Mouse (Mus musculus): ENCODE results near the gene Limd1.
A peak's percentile ranks its signal among the peaks of the same experiment; 100 is the strongest.

Limd1 gene

DNA sequence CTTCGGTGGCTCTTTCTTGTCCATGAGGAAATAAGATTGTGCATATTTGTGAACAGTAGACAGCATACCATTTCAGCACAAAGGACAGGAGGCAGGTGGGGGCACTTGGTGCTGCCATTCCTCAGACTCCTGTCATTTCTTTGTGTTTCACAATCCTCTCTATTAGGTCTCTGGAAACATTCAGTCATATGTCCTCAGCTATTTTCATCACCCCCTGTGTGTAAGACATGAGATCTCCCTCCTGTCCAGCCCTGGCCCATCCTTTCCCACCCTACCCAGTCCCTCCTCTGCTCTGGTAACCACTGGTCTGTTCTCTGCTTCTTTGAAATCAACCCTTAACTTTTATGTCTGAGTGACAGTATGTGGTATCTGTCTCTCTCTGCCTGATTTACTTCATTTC, 5.1 kb downstream of the Limd1 start:
- DNase-seq = no peak

DNA sequence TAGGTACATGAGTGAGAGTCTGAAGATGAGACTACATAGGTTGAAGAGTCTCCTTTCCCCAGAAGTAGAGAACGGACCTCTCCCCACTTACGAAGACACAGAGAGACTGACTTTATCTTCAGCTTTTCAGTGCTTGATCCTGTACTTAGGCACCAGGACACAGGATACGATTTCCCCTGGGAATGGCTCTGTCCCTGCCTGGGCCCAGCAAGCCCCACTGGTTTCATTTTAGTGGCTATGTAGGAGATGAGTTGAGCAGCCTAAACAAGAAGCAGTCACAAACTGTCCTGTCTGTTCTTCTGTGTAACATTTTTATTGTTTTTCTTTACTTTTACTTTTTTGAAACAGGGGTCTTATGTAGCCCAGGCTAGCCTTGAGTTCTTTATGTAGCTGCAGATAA, 6.3 kb downstream of the Limd1 start:
- DNase-seq = no peak

DNA sequence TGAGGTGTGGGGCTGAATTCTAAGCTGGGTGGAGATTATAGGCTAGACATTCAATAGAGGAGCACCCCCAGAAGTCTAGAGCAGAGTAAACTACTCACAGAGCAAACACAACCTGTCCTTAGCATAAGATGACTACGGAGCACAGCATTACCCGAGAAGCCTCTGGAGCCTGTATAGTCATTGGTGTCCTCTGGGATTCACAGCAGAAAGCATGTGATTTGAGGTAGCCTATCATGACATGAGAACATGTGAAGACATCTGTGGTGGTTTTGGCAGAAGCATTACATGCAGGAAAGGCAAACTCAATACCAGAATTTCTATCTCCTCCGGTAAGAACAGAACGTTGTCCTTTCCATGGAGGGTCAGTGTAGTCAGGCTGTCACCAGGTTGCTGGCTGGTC, 7.1 kb downstream of the Limd1 start:
- DNase-seq = no peak

DNA sequence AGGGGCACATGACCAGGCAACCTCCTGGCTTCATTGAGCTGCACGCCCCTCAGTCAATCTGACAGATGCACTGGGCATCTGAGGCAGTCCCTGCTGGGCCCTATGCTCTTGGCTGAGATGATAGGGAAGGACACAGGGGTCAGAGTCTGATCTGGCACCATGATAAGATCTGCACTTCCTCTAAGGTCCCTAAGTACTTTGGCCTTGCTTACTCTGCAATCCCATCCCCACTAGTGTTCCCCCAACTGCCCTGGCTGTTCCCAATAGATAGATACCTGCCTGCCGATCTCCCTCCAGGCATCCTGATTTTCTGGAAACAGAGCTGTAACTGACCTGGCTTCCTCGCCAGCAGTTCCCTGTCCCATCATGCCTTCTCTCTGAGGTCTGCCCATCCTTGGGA, 8.1 kb downstream of the Limd1 start:
- no peak for DNase-seq

DNA sequence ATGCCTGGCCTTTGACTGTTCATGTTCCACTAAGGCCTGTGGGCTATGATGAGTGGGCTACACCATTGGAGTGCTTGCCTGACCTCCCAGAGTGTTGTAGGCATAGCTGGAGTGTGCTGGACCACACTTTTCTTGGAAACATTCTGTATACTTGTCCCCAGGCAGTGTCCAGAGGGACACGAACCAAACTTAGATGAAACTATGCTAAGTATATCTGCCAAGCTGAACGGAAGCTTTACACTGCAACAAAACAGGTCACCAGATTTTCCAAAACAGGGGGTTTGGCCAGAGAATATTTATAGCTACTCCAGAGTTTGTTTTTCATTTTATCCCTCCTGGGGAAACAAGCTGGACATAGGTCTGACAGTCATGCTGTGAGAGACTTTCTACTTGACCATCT, 10.6 kb downstream of the Limd1 start:
- DNase-seq = no peak

DNA sequence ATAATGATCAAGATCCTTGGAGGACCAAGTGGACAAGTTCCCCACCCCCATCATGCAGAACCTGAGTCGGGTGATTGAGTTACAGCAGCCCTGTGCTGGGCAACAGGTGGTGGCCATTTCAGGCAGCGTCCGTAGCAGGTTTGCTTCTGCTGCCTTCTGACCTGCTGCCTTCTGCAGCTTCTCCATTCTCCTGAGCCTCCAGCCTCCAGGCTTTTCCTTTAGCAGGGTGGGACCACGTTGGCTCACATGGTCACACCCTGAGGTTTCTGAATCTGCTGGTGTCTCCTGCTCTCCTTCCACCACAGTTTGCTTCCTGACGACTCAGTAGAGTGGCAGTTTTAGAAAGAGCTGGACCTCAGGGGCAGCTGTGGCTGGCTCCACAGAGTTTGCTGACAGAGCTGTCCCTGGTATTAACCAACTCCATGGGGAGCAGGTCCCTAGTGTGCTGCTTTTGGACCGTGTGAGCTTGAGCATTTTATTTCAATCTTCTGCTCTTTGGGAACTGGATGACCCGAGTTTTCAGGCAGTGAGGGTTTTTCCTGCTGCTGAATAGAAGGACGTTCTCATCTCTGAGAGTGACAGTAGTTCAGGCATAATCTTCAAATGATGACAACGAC, 11.3 kb downstream of the Limd1 start:
- DNase-seq = no peak

DNA sequence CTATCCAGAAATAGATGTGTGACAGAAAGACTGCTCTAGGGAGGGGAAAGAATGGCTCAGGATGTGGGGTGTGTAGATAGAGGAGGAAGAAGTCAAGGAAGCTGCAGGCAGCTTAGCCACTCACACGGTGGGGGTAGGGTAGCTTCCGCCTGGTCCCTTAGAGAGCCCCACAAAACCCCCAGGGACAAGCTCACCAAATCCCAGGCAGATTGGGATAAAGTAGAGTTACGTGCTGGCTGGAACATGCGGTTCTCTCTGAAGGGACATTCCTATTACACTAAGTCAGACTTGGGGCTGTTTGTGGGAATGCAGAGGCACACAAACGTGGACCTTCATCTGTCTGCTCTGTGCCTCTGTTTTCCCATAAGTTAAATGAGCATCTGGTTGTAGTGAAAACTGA, 12.4 kb downstream of the Limd1 start:
- DNase-seq = no peak

DNA sequence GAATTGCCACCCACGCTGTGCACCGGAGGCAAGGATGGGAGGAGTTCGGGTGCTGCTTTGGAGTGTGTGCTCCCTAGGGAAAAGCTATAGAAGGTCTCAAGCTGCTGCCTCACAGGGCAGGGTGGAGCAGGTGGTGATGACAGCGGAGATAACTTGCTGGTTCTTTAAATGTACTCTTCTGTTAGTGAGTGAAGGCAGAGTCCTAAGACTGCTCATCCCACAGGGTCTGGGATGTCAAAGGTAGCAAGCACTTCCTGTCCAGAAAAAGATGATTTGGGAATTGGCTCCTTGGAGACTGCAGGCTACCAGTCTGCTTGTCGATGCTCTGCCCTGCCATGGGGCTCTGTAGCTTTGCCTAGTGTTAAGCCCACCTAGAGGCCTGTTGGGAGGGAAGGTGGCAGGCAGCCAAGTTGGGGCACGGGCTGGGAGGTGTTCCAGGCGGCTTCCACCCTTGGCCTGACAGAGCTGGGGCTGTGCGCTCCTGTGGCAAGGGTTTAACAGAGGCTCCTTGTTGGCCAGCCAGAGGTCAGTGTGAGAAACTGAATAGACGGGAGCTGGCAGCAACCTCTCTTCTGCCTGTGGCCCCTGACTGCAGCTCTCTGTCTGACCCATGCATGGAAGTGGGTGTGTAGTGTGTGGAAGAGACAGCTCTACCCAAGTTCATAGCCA, 13.5 kb downstream of the Limd1 start:
- DNase-seq = peak; percentile 53

DNA sequence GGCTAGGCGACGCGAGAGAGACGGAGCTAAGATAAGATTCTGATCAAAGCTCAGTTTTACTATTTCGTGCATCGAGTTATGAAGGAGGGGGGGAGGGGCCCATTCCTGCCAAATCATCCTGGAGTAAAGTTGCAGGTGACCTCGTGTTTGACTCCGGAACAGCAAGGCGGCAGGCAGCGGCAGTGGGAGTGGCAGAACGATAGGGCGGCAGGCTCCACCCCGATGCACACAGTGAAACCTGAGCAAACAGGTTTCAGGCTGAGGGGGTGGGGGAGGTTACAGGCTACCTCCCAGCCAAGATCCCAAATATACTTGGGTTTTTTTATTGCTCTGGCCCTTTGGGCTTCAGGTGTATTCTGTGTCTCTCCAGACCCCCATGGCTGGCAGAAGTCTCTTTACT, 18.2 kb downstream of the Limd1 start:
- peak; percentile 66 for DNase-seq

DNA sequence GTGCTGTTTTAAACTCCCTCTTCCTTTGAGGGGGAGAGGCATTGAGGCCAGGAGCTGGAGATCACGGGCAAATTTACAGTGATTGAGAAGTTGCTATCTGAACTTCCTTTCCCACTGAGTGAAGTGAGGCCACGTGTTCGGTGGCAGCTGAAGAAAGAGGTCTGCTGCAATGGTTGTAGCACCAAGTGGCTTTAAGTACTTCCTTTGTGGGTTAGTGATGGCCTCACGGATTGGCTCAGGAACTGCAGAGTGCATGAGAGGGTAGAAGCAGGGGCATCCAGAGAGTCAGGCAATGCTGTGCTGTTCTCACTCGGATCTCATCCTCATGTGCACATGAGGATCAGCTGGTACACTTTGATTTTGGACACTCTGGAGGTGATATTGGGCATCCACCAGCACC, 19.4 kb downstream of the Limd1 start:
- DNase-seq = no peak

DNA sequence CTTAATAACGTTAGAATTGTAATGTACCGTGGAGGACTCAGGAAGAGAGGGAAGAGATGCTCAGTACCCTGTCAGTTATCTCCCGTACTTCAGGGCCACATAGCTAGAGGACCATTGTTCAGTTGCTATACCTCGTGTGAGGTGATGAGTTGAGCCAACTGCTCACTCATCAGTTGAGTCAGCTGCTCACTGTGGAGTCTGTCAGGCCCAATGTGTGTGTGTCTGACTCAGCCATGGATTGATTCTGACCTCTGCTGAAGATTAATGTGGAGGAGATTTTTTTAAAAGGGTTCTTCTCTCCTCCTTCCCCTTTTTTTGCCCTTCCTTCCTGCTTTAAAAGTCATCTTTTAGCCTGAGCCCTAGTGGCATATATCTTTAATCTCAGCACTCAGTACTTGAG, 22.0 kb downstream of the Limd1 start:
- DNase-seq = no peak

DNA sequence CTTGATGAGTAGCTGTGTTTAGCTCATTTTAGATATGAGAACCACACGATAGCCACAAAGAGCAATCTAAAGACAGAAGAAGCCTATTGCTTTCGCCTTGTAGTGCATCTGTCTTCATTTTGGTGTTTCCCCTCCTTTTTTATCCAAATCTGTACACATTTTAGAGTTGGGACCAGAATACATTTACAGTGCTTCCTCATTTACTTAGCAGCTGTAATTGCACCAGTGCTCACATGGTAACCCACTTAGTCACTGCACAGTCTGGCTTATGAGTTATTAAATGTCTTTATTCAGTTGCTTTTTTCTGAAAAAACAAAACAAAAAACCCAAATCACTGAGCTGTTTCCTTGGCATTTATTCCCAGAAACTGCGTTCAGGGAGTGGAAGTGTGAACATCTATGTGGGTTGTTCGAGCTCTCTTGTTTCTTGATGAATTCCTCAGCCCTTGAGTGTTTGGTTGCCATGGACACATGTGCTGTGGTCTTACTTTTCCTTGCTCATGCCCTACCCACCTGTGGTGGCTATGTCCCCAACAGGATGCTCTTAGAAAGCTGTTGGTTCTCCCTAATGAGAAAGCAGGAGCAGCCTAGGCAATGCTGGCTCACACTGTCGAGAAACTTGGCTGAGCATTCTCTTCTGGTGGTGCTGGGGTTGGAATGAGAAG, 24.8 kb downstream of the Limd1 start:
- no peak for DNase-seq

DNA sequence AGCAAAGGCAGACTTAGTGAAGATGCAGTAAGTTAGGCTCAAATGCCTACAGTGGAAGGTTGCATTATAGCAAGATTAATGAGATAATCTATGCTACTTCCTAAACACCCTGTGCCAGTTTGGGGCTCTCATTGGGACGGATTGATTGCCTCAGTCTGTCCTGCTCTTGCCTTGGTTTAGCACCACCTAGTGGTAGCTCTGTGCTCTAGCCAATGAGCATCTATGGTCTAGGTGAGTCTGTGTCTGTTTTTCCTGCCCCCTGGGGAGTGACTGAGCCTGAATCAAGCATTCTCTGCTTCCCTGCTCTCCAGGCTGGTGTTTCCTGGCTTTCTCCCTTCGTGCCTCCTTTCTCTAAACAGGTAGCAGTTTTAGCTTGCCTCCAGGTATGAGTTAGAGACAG, 25.8 kb downstream of the Limd1 start:
- DNase-seq = peak; percentile 82

DNA sequence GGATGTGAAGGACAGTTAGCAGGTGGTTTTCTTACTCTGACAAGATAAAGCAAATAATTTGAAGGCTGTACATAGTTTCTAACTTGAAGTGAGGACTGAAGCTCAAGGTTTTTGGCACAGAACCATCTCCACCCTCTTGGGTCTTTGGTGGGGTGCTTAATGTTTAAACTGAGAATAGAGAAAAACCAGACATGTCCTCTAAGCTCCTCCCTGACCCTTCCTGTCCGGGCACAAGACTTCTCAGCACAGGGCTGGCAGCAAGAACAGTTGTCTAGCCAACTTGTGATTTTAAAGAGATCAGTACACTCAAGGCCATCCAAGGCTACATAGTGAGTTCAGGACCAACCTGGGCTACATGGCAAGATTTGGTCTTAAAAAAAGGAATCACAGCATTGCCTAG, 27.1 kb downstream of the Limd1 start:
- DNase-seq = peak; percentile 85

DNA sequence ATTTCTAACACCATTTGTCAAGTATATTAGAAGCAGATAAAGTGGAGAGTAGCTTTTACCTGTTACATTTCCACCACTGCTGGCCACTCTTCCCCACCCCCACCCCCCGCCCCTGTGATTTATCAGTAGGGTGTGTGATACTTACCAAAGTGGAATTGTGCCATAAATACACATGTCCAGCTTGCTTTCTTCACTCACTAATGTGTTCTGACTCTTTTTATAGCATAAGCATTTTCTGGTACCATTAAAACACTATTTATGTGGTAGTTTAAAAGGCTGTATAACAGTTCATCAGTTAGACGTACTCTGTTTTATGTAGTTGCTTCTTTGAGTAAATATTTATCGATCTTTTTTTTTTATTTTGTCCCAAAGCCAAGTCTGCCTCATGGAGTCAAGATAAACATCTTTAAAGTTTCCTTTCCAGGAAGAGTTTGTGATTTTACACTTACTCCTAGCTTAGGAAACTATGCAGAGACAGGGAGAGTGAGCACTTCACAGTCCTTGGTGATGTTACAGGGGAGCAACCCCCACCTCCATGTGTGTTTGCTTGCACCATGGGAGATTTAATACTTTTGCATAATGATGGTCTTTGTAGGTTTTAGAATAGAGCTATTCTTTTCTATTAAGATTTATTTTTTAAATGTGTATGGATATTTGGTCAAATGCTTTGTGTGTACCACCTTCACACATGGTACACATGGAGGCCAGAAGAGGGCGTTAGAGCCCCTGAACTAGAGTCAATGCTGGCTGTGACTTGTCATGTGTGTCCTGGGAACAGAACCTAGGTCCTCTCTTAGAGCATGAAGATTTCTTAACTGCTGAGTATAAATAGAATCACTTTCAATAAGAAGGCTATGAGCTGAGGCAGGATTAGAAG, 28.0 kb downstream of the Limd1 start:
- no peak for DNase-seq

DNA sequence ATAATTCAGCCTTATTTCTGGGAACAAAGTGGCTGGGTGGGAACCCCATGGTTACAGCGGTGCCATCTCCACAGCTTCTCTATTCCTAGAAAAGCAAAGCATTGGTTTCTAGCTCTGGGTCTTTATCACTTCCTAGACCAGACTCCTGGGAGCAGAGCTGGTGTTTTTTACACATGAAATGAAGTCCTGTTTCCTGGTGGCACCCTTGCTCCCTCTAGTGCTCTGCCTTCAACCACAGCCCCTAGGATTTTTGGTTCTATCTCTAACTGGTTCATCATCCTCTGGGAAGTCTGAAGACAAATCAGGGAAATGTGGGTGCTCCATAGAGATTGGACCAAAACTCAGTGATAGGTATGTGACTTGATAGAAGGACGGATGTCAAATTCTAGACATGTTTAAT, 28.9 kb downstream of the Limd1 start:
- no peak for DNase-seq

DNA sequence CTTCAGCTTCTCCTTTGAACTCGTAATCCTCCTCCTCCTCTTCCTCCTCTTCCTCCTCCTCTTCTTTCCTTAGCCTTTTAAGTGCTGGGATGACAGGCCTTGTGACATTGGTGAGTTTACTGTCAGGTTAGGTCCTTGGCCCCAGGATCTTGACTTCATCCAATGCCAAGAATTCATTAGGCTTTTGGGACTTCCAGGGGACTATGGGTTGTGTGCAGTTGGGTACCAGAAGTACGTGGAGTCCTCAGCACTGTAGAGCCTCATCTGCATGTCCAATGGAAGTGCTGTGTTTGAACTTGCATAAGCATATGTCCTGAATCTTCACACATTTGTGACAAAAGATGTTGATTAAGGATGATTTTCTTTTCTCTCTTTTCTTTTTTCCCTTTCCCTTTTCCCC, 30.5 kb downstream of the Limd1 start:
- DNase-seq = no peak

DNA sequence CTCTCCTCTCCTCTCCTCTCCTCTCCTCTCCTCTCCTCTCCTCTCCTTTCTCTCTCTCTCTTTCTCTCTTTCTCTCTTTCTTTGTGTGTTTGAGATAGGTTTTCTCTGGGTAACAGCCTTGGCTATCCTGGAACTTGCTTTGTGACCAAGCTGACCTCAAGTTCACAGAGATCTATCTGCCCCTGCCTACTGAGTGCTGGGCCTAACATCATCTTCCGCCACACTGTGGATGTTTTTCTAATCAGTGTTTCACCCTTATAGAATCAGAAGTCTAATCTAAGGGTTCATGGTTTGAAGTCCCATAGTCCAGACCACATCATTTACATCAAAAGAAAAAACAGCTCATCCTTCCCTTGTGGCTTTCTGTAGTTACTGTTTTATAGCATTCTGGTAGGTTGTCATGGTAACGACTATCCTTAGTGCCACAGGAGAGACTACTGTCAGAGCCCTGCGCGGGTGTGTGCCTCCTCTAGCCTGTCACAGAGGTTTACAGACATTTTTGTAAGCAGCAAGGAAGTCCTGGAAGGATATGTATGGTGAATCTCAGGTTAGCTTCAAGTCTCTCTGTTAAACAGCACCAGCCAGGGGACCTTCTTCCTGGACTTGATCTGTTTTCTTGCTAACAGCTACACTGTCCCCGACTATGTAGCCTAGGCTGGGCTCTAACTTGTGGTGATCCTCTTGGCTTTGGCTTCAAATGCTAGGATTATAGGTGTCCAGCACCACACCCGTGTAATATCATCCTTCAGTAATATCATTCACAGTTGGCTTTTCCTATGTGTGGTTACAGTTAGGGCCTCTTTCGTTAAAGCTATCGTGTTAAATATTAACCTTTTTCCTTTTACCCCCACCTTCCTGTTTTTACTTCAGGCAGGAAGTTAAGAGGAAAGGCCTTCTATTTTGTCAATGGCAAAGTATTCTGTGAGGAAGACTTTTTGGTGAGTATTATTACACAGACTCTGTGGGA, 31.4 kb downstream of the Limd1 start:
- DNase-seq = peak; percentile 49

DNA sequence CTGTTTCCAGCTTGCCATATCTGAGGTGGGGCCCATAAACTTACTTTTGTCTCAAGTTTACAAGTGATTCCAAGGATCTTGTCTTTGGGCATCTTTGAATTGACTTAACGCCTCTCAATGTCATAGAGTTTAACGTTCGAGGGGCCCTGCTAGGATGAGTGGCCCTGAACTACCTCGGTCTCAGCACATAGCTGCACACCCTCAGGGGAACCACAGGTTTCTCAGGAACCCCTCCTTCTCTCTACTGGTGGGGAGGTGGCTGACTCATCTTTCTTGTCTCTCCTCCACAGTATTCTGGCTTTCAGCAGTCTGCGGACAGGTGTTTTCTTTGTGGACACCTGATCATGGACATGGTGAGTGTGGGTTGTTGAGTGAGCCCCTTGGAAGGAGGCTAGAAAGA, 32.4 kb downstream of the Limd1 start:
- DNase-seq = no peak

DNA sequence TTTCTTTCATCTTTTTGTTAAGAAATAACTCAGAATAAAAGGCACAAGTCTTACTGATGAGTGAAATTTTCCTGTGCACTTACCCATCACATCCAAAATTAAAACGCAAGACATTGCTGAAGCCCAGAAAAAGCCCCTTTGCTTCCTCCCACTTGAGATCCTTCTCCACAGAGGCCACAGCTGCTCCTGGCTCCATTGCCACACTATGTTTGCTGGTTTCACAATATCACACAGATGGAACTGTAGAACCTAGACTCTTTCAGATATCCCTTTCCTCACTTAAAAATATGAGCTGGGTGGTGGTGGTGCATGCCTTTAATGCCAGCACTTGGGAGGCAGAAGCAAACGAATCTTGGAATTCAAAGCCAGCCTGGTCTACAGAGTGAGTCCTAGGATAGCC, 34.0 kb downstream of the Limd1 start:
- no peak for DNase-seq

DNA sequence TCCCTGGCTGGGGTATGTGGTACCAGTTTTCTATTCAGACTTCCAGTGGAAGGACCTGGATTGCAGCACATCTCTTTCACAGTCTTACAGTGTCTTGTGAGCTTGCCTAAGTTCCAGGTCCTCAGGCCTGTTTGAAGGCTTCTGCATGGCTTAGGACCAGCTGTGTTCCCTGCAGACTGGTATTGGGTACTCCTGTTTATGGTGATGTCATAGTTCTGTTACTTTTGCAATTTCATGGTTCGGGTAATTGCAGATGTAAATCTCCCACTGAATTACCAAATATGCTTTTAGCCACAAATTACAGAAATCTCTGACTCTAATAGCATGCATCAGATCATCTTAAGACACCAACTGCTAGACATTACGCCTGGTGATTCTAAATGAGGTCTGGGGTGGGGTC, 36.6 kb downstream of the Limd1 start:
- DNase-seq = no peak

DNA sequence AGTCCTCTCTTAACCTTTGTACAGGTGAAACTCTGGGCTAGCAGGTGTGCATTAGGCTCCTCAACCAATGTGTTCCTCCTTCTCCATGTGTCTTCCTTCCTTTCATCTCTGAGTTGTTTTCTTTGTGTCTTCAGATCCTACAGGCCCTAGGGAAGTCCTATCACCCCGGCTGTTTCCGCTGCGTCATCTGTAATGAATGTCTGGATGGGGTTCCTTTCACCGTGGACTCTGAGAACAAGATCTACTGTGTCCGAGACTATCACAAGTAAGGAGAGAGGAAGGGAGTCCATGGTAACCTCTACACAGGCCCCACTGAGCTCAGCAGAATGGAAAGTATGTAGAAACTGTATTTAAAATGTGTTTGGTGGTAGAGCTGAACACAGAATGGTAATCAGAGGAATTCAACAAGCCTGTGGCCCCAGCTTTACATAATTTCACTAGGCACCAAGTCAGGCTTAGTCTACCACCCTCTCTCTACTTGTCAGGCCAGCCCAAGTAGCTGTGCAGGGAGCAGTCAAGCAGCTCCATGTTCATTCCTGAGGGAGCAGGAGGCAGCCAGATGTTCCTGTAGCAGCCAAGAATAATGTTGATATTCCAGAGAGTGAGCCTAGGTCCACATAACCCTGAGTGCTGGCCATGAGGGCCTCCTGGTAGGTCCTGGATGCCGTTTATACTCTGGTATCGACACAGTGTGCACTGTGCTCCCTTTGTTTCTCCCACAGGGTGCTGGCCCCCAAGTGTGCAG, 38.3 kb downstream of the Limd1 start:
- no peak for DNase-seq

All from kidney, adult 9 months (tissue).